Mouse (Mus musculus) thymus, postnatal 4 days (tissue): ENCODE measurements at regions not wholly inside any gene's neighbourhood (a gene's known extent, or its start where the extent isn't known, plus 50 kb on each side); places are given as distances from the start of the nearest gene placed in this dataset.

Experiments used
- DNase-seq: peaks from one replicate; pipeline ENCODE4 v3.0.0; 2021

DNA sequence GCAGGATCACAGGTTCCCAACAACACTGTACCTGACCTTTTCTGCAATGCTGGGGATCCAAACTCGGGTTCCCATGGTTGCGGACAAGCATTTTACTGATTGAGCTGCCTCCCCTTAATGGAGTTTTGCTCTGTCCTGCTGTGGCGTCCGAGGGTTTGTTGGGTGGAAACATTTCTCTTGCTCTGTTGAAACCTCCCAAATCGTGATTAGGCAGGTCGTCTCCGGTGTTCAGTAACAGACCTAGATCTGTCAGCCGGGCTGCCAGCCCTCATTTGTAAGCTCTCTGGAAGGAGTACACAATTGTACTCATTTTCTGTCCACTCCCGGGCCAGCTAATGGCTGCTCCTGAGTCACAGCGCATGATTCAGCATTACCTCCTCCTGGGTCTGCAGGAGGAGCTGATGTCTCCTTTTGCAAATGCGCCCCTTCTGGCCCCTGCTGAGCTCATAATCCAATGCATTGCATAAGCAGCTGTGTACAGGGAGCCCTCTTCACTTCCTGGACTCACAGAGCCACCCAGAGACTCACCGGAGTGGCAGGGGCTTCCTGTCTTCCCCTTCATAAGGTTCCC lies 49.8 kb upstream of the Sipa1l2 start:
- peak; percentile 73 for DNase-seq
